Mouse (Mus musculus): ENCODE data around the gene Maff.

- TF ChIP-seq POLR2A (IDR thresholded peaks at IDR 0.05; ENCODE audit: insufficient read depth, low read depth, low read length) (no peak), CTCF (IDR thresholded peaks at IDR 0.05; ENCODE audit: insufficient read depth, low read depth, low read length) (no peak)
Measured at GRCm38 (mm10) chr15:79329346-79329978, 17.0 kb upstream of the Maff start.

Measured in olfactory bulb, adult 2 months (tissue).